Mouse (Mus musculus) C2C12 (cell line): ENCODE results near the gene Mogat2. TPM values are rescaled to one million over a fixed set of nuclear protein-coding genes. Genes with fewer than 3 reads are reported as not detected.

ENCODE experiments used
- H3K27me3 ChIP-seq: one replicate; pipeline ENCODE4 v1.6.1; 2011; ENCODE audit not compliant: control insufficient read depth, insufficient read depth, insufficient read length
- H3K36me3 ChIP-seq: one replicate; pipeline ENCODE4 v1.6.1; 2011; ENCODE audit not compliant: control insufficient read depth, insufficient read depth
- H3K4me3 ChIP-seq: one replicate; pipeline ENCODE4 v1.5.1; 2011; ENCODE audit warnings: mild to moderate bottlenecking, control low read depth; ENCODE audit not compliant: poor library complexity, insufficient read depth, severe bottlenecking
- H3K79me2 ChIP-seq: one replicate; pipeline ENCODE4 v1.6.1; 2011; ENCODE audit not compliant: control insufficient read depth, insufficient read depth
- H3K79me3 ChIP-seq: one replicate; pipeline ENCODE4 v1.6.1; 2011; ENCODE audit warnings: low read depth, control low read depth
- H3ac ChIP-seq: one replicate; pipeline ENCODE3; 2011; ENCODE audit warnings: low read depth; ENCODE audit not compliant: control insufficient read depth, insufficient read length
- CEBPB ChIP-seq: IDR thresholded peaks from one replicate; pipeline ENCODE4 v1.6.1; 2011; ENCODE audit warnings: low read depth, mild to moderate bottlenecking, control low read depth, moderate library complexity
- CTCF ChIP-seq: IDR thresholded peaks from one replicate; pipeline ENCODE4 v1.5.1; 2011; ENCODE audit not compliant: control insufficient read depth, insufficient read depth, insufficient read length
- FOSL1 ChIP-seq: IDR thresholded peaks from one replicate; pipeline ENCODE4 v1.8.0; 2011; ENCODE audit warnings: mild to moderate bottlenecking, low read length; ENCODE audit not compliant: poor library complexity, insufficient read depth, severe bottlenecking
- MAX ChIP-seq: IDR thresholded peaks from one replicate; pipeline ENCODE4 v1.6.1; 2011; ENCODE audit warnings: mild to moderate bottlenecking, control low read depth
- MYOD1 ChIP-seq: IDR thresholded peaks from one replicate; pipeline ENCODE4 v1.6.1; 2011; ENCODE audit warnings: low read depth; ENCODE audit not compliant: control insufficient read depth, insufficient read length
- MYOG ChIP-seq: IDR thresholded peaks from one replicate; pipeline ENCODE4 v1.6.1; 2011; ENCODE audit not compliant: control insufficient read depth, insufficient read length; ENCODE audit errors: extremely low read depth
- USF1 ChIP-seq: IDR thresholded peaks from one replicate; pipeline ENCODE4 v1.6.1; 2011; ENCODE audit warnings: low read depth, mild to moderate bottlenecking, control low read depth, moderate library complexity
- polyA plus RNA-seq: library from polyadenylated mRNA; unstranded; fragments of >200 nt; fragmentation: generic; extraction: Trizol; gene quantifications from one replicate; pipeline ENCODE4 v1.2.1, GENCODE M21; 2012; ENCODE audit warnings: missing spikeins

Gene Mogat2
- polyA plus RNA-seq, 1 experiment: 0.77 TPM

GRCm38 (mm10) chr7:99189885-99190284 is 48.5 kb downstream of the Mogat2 start:
- Histone ChIP-seq H3K79me3 (no peaks in the 10 kb centered on the region), H3K27me3 (peaks cover 7% of the 10 kb centered on the region), H3K4me3 (no peak overlapping the region), H3K36me3 (no peaks in the 10 kb centered on the region), H3K79me2 (no peaks in the 10 kb centered on the region), H3ac (no peak overlapping the region)
- TF ChIP-seq CEBPB: no peak
- TF ChIP-seq FOSL1: no peak
- no peak for TF ChIP-seq MAX
- no peak for TF ChIP-seq MYOD1
- no peak for TF ChIP-seq MYOG
- no peak for TF ChIP-seq USF1
- no peak for TF ChIP-seq CTCF

- no peak for TF ChIP-seq USF1
- TF ChIP-seq MYOD1: no peak
- no peak for TF ChIP-seq FOSL1
- no peak for TF ChIP-seq MAX
- TF ChIP-seq CTCF: no peak
- TF ChIP-seq MYOG: no peak
- no peak for TF ChIP-seq CEBPB
- no peak overlapping the region for H3K4me3 ChIP-seq
- H3K36me3 ChIP-seq: no peaks in the 10 kb centered on the region
- no peak overlapping the region for H3ac ChIP-seq
- no peaks in the 10 kb centered on the region for H3K79me3 ChIP-seq
- H3K79me2 ChIP-seq: no peaks in the 10 kb centered on the region
- peaks cover 7% of the 10 kb centered on the region for H3K27me3 ChIP-seq
These were observed 49.8 kb downstream of the Mogat2 start for GRCm38 (mm10) chr7:99188630-99189029.

DNA sequence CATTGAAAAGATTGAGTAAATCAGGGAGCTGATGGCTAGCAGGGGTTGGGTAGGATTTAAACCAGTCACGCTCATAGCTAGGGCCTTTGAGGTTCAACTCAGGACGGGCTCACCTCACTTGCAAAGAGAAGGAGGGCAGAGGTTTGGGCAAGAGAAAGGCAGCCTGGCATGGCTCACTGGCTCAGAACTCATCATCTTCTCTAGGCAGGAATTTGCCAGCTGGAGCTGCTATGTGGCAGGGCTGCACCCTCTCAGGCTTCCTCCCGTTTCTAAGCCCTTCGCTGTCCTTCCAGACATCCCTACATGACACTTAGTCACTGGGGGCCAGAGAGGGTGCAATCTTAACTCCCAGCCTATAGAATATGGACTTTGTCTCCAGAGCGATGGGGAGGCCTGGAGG is 51.0 kb downstream of the Mogat2 start:
- Histone ChIP-seq H3K27me3 (peaks cover 7% of the 10 kb centered on the region), H3K4me3 (no peak overlapping the region), H3K79me2 (no peaks in the 10 kb centered on the region), H3ac (no peak overlapping the region), H3K36me3 (no peaks in the 10 kb centered on the region), H3K79me3 (no peaks in the 10 kb centered on the region)
- no peak for TF ChIP-seq MYOD1
- no peak for TF ChIP-seq USF1
- TF ChIP-seq CEBPB: no peak
- TF ChIP-seq MAX: no peak
- no peak for TF ChIP-seq CTCF
- no peak for TF ChIP-seq FOSL1

GRCm38 (mm10) chr7:99185405-99185804 is 53.0 kb downstream of the Mogat2 start:
- H3K79me3 ChIP-seq: no peaks in the 10 kb centered on the region
- no peaks in the 10 kb centered on the region for H3K79me2 ChIP-seq
- peaks cover 7% of the 10 kb centered on the region for H3K27me3 ChIP-seq
- no peak overlapping the region for H3K4me3 ChIP-seq
- H3K36me3 ChIP-seq: no peaks in the 10 kb centered on the region
- H3ac ChIP-seq: no peak overlapping the region
- no peak for TF ChIP-seq MYOD1
- TF ChIP-seq FOSL1: no peak
- no peak for TF ChIP-seq MYOG
- TF ChIP-seq USF1: no peak
- TF ChIP-seq CEBPB: no peak
- TF ChIP-seq CTCF: no peak
- TF ChIP-seq MAX: no peak

DNA sequence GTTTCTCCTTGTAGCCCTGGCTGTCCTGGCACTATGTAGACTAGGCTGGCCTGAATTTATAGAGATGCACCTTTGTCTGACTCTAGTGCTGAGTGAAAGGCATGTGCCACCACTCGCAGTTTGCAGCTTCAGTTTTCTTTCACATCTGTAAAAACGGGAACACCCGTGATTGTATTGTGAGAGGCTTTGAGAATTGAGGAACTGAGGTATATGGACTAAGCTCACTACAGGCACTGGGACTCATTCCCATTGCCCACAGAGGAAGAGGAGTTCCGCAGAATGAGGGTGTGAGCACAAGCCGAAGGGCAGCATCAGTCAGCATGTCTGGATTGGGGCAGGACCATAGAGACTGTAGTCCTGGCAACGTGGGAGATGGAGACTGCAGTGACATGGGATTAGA is 54.7 kb downstream of the Mogat2 start:
- Histone ChIP-seq H3K79me3 (no peaks in the 10 kb centered on the region), H3K36me3 (no peaks in the 10 kb centered on the region), H3K79me2 (no peaks in the 10 kb centered on the region), H3K4me3 (no peak overlapping the region), H3ac (no peak overlapping the region), H3K27me3 (peaks cover 7% of the 10 kb centered on the region)
- TF ChIP-seq MYOD1 (no peak), USF1 (no peak), FOSL1 (no peak), MYOG (no peak), MAX (no peak)

GRCm38 (mm10) chr7:99182432-99183172 is 55.8 kb downstream of the Mogat2 start, which contains the start of gene Dgat2:
Gene Dgat2, minus strand, starts transcription at chr7:99182719.
- Histone ChIP-seq H3ac (peak within 1 kb of the TSS; percentile 69), H3K4me3 (peak within 1 kb of the TSS; percentile 11), H3K79me3 (no peaks in the 10 kb centered on the region), H3K36me3 (no peaks in the 10 kb centered on the region), H3K27me3 (peaks cover 7% of the 10 kb centered on the region), H3K79me2 (no peaks in the 10 kb centered on the region)
- TF ChIP-seq MAX: peak; percentile 92
- no peak for TF ChIP-seq FOSL1
- TF ChIP-seq USF1: peak; percentile 73
- peak; percentile 47 for TF ChIP-seq MYOD1
